Mouse (Mus musculus): Measurements from ENCODE around the gene Wnt3. TPM values are rescaled to one million over a fixed set of nuclear protein-coding genes. Genes with fewer than 3 reads are reported as not detected.

Wnt3 gene
- polyA plus RNA-seq (2012; rRNA removed; ENCODE audit: low replicate concordance): 1.9 and 3.0 TPM in 2 replicates

DNA sequence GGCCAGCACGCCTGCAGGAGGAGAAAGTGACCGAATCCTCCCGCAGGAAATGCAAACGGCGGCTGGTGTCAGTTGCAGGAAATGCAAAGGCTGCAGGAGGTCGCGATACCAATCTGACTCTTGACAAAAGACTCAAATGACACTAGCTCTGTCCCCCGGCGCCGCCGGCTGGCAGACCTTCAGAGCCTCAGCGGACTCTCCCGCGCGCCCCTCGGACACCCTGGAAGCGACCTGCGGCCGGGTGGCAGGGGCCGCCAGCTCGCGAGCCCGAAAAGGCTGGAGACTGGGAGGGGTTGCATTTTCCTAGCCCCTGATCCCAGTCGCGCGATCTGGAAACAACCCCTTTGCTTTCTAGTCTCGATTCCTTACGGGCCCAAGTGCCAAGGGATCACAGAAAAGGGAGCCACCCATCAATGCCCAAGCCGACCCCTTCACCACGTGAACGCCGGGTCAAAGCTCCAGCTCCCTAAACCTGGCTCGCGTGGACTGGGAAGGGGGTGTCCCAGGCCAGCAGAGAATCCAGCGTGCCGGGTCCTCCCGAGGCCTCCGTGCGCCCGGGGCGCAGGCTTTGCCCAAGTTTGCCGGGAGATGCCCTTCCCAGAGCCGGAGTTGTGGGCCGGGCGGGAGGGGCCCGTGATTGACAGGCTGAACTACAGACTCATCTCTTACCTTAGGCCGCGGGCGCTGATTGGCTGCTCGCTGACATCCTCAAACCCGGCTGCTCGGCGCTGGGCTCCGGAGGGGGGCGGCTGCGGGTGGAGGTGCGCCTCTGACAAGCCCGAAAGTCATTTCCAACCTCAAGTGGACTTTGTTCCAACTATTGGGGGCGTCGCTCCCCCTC is at the start of gene Wnt3:
Wnt3 (plus strand) TSS at position 764 of the 841 bp plus-strand sequence.

DNA sequence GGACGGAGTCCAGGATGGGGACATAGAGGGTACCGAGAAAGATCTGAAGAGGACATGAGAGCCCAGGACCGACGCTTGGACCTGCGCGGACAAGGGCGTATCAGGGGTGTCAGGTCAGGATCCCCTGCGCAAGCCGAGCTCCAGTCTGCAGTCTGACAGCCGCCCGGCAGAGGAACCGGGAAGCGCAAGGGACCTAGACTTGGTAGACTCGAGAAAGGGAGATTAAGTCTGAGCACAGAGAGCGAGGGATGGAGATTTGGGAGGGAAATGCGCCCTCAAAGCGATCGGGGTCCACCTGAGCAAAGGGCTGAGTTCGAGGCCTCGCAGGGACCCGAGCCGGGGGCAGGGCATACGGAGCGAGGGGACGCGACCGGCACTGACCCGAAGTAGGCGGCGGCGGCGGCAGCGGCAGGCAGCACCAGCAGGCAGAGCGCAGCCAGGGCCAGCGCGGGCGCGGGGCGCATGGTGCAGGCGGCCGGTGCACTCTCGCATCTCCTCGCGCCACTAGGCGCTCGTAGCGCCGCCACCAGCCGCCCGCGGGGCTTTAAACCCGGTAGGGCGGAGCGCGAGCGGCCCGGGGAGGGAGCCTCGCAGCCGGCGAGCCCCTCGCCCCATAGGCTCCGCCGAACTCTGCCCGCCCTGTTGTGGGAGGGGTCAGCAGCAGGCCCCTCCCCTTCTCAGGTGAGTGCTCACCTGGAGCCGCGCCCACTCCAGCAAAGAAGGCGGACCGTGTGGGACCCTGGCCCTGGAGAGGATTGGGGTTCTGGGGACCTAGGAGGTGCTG is 24.5 kb upstream of the Wnt3 start, which contains the start of gene Wnt9b:
Wnt9b (minus strand) TSS at position 516 of the 784 bp plus-strand sequence.

Other genes with a start within 250 kb of the Wnt3 start
- gene Gm884, start 153.0 kb upstream of the Wnt3 start, polyA plus RNA-seq (2012; rRNA removed; ENCODE audit: low replicate concordance): not detected in 2 replicates
- not detected in 2 replicates for gene Lyzl6, start 135.3 kb upstream of the Wnt3 start, polyA plus RNA-seq (2012; rRNA removed; ENCODE audit: low replicate concordance)
- gene Rprml, start 124.6 kb upstream of the Wnt3 start, polyA plus RNA-seq (2012; rRNA removed; ENCODE audit: low replicate concordance): 1.3 and 6.6 TPM in 2 replicates
- gene Gosr2, start 76.3 kb upstream of the Wnt3 start, polyA plus RNA-seq (2012; rRNA removed; ENCODE audit: low replicate concordance): 69.2 and 74.6 TPM in 2 replicates
- gene Wnt9b, start 24.3 kb upstream of the Wnt3 start, polyA plus RNA-seq (2012; rRNA removed; ENCODE audit: low replicate concordance): 0.15 and 0.49 TPM in 2 replicates
- 16.9 and 37.7 TPM in 2 replicates for gene Nsf, start 179.9 kb downstream of the Wnt3 start, polyA plus RNA-seq (2012; rRNA removed; ENCODE audit: low replicate concordance)
- 0.85 and 2.2 TPM in 2 replicates for gene Arf2, start 192.6 kb downstream of the Wnt3 start, polyA plus RNA-seq (2012; rRNA removed; ENCODE audit: low replicate concordance)

Measured in duodenum, adult 2 months (tissue).